Mouse (Mus musculus) hindlimb bud, embryonic 11.5 days (tissue): Measurements from ENCODE around the gene Fam208a.

Experiments used
- DNase-seq: peaks from one replicate; pipeline ENCODE4 v3.0.0-alpha.2; 2012; ENCODE audit warnings: low read depth, low spot score; ENCODE audit errors: extremely low spot score

Gene Fam208a

GRCm38 (mm10) chr14:27413961-27414360, 14.7 kb upstream of the Fam208a start:
- DNase-seq, result peak; percentile 8

DNA sequence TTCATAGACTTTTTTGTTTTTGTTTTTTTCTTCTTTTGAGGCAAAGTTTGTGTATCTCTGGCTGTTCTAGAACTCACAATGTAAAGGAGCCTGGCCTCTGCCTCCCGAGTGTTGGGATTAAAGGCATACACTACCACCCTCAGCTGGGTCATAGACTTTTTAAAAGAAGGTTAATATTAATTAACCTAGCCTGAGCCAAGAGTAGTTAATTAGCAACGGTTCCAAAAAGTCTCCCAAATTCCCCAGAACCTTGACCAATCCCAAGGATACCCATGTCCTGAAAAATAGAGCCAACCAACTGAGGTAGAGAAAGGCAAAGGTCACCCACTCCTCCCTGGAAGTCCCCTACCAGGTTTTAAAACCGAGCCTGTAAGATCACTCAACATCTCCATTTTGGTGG, 7.8 kb upstream of the Fam208a start:
- DNase-seq, result no peak

DNA sequence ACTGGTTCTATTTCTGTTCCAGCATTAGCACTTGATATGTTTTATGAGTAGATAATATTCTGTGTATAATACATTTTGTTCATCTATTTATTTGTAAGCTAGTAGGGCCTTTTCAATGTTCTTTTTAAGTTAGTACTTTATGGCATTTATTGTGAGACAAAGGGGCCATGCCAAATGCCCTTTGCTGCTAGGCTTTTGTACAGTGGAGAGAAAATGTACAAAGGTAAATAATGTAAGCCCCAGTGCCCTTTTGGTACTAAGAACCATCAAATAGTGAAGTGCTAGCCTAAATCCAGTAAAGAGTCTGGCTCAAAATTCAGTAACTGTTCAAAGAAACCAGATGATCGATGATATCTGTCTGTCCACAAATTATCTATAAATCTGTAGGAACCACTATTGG, 6.3 kb upstream of the Fam208a start:
- DNase-seq, result no peak

DNA sequence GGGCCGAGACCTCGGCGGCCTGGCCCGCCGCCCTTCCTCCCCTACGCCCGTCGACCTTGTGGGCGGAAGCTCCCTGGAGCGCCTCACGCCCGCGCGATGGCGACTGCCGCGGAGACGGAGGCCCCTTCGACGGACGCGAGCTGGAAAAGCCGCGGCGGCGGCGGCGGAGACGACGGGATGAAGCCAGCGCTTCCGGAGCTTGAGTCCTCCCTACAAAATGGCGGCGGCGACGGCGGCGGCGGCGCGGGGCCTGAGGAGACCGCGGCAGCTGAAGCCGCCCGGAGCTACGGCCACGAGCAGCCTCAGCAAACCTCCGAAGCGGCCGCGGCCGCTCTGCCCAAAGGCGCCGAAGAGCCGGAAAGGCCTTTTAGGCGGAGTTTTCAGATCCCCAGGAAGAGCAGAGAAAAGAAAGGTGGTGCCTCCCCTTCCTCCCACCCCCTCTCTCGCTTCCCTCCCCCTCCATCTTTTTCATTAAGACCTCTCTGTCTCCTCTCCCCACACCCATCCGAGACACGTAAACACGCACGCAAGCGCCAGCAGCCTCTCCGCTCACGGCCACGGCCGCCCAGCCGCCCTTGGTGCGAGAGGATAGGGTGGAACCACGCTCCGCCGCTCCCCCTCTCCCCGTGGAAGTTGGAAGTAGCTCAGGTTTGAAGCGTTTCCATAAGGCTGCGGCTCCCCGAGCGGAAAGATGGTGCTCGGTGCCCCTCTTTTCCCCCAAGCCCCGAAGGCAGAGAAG, 508 bp downstream of the Fam208a start:
- peak; percentile 14 for DNase-seq

DNA sequence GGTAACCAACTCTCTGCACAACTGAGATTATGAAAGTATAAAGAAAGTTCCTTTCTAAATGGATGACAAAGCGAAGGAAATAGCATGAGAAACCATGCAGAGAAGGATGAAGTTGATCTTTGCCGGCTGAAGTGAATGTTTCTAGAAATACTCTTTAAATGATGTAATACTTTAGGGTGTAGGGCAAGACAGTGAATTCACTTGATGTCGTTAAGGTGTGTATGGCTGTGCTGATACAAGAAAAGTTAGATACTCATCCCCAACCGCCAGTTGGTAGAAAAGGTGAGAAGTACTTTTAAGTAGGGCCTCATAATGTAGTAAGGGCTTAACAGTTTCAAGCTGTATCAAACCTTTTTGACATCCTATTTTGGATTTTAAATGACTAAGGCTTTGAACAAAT, 1.6 kb downstream of the Fam208a start:
- no peak for DNase-seq

DNA sequence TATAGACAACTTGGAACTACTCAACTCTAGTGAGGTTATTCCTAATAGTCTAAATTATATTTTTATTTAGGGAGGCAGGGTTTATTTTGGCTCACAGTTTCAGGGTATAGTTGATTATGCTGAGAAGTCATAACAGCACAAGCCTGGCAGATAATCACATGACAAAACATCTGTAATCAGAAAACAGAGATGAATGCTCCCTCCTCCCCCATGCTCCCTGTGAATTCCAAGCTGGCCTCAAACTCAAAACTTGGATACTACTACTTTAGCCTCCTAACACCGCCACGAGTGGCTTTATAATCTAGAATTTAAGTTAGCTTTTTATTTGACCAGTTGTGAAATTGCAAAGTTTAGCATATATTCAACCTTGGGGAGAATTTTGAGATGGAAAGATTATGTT, 3.4 kb downstream of the Fam208a start:
- DNase-seq, result no peak

DNA sequence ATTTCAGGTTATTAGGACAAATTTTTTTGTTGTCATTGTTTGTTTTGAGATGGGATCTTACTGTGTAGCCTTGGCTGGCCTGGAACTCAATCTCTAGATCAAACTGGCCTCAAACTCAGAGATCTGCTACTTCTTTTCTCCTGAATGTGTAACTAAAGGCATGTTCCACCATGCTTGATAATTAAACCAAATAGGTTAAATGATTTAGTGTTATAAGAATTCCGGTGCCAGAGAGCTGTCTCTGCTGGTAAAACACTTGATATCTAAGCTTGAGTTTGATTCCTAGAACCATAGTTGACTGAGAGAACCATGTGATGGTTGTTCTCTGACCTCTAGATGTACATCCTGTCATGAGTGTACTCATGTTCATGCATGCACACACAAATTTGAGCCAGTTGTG, 7.5 kb downstream of the Fam208a start:
- no peak for DNase-seq

DNA sequence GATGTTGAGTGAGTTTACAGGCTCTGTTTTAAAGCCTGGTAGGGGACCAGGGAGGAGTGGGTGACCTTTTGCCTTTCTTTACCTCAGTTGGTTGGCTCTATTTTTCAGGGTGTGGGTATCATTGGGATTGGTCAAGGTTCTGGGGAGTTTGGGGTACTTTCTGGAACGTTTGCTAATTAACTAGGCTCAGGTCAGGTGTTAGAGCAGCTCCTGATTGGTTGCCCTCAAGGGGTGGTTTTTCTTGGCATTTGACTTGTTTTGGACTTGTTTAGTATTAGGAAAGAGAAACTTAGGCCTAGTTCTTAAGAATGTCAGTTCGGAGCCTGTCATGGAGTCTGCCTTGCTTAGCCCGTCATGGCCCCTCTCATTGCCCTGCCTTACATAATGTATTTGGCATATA, 8.2 kb downstream of the Fam208a start:
- DNase-seq, result no peak

- no peak for DNase-seq
Measured at GRCm38 (mm10) chr14:27440921-27441320, 12.3 kb downstream of the Fam208a start.

DNA sequence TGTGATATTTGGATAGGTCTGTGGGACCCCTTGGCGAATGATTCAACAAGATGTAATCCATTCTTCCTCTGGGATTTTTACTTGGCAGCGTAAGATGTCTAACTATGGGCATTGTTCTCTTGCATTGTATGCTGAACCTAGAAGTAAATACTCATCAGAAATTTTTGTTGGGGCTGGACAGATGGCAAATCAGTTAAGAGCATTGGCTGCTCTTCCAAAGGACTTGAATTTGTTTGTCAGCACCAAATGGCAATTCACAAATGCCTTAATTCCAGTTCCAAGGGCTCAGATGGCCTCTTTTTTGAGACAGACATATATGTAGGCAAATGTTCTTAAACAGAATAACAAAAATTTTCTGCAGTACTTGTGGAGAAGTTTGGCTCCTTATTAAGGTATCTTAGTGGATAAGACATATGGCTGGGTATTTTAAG, 16.2 kb downstream of the Fam208a start:
- no peak for DNase-seq

GRCm38 (mm10) chr14:27446963-27447362, 18.3 kb downstream of the Fam208a start:
- no peak for DNase-seq

GRCm38 (mm10) chr14:27491399-27491798, 62.8 kb downstream of the Fam208a start:
- no peak for DNase-seq

DNA sequence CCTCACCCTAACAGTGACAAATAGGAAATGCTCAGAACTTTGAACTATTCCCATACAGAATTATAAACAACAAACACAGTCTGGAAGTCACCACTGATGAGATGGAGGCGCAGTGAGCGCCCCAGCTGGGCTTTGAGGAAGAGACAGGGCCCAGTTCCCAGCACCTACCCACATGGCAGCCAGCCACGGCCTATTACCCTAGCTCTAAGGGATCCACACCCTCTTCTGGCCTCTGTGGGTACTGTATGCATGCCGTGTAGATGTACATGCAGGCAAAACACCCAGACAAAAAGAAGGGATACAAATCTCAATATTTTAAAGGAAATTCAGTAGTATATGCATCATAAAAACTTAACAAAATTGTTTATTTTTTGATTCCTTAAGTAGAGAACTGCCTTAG, 64.9 kb downstream of the Fam208a start:
- no peak for DNase-seq

DNA sequence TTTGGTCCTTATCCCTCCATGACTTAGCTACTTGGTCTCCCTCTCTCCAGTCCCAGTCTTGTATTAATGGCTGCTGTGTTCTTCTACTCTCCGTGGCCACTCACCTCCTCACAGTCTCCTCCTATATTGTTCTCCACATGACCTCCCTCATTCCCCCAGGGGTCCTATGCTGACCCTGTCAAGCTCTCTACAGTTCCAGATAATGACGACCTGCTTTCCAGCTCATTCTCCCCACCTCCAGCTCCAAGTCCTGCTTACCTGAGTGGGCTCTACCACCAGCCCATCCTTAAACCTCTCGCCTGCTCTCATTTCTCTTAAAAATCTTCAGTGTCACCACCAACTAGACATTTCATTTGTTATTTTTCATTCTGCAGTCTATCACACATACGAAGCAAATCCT, 72.5 kb downstream of the Fam208a start:
- DNase-seq, result no peak

GRCm38 (mm10) chr14:27507894-27508643, 79.4 kb downstream of the Fam208a start, which contains the start of gene Ccdc66:
Ccdc66 (minus strand) TSS chr14:27508460.
- peak; percentile 84 for DNase-seq

- DNase-seq, result no peak
Measured at GRCm38 (mm10) chr14:27508644-27509301, 80.1 kb downstream of the Fam208a start.

DNA sequence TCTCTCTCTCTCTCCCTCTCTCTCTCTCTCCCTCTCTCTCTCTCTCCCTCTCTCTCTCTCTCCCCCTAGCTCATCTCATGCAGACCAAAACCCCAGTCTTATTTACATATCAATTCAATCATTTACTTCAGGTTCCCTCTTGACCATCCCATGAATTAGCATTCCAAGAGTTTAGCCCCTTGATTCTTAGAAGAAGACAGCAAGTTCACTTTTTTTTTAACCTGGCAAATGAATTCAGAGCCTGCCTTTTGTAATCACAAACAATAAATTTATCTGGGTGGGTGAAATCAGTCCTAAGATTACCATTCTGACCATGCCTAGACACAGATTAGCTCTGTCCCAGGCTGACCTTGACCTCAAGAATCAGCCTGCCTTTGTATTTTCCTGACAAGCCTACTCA, 95.9 kb downstream of the Fam208a start:
- no peak for DNase-seq
